Comparison of ENCODE assay signal across 8 mouse cellular contexts in genomic region chr1:154102871-154103596, GRCm38 (mm10).
DNase-seq lines count a peak whose midpoint lies in the region; ATAC-seq and TF ChIP-seq lines count a peak whose summit lies in the region.

No protein-coding gene starts in this region.

- peak; percentile 87 for ATAC-seq in lung, embryonic 15.5 days (ENCODE audit: borderline replicate concordance, extremely low read depth, low FRiP score, low TSS enrichment)
- no peak for ATAC-seq in megakaryocyte, adult 5-6 weeks (ENCODE audit: poor library complexity, severe bottlenecking)

- 36% methylated on average over 15 of the region's 15 CpGs for WGBS in lung, embryonic 15.5 days

- peak overlapping the region; percentile 17; the same call in 1 of the 2 replicates for H3K9ac ChIP-seq in CH12.LX (ENCODE audit: insufficient read depth, low read depth)
- H3K9ac ChIP-seq in lung, embryonic 15.5 days, result no peak overlapping the region

- no peak for TF ChIP-seq CTCF in CH12.LX (conservative IDR thresholded peaks at IDR 0.05 in 1 of 2, IDR thresholded peaks at IDR 0.05 in 1 of 2; ENCODE audit: low read depth in 2 of 2, low read length in 2 of 2)

- H3K79me2 ChIP-seq in CH12.LX (replicated peaks; ENCODE audit: control insufficient read depth, extremely low read depth, insufficient read depth, poor library complexity, severe bottlenecking), result no peaks in the 10 kb centered on the region

- in situ Hi-C loops in CH12.LX (cut with MboI; ENCODE audit: low pct_ligation_motif_present, low pct_unique_long_range_greater_than_20kb, low sequenced_read_pairs), result no loop called here

- intact Hi-C loops in heart, postnatal 14 days (cut with DNase I), result no loop called here

- TF ChIP-seq RAD21 in CH12.LX (IDR thresholded peaks at IDR 0.05; ENCODE audit: low read depth, low read length), result no peak

- peak overlapping the region; percentile 99 for H3K4me2 ChIP-seq in CH12.LX (ENCODE audit: insufficient read depth, low read depth, poor library complexity, severe bottlenecking)
- H3K4me2 ChIP-seq in lung, embryonic 15.5 days, result peak overlapping the region; percentile 39

- no peaks in the 10 kb centered on the region for H3K9me3 ChIP-seq in CH12.LX (replicated peaks; ENCODE audit: low read length)
- no peaks in the 10 kb centered on the region for H3K9me3 ChIP-seq in lung, embryonic 15.5 days

- no peak for TF ChIP-seq EP300 in CH12.LX (IDR thresholded peaks at IDR 0.05; ENCODE audit: low read length)

- TF ChIP-seq POLR2A in CH12.LX (IDR thresholded peaks at IDR 0.05; ENCODE audit: low read depth, low read length), result no peak

- DNase-seq in CH12.LX (ENCODE audit: extremely low read depth), result no peak
- DNase-seq in brain, adult 2 months (ENCODE audit: low read depth, low spot score), result peak; percentile 85
- DNase-seq in fibroblast of lung, adult 2 months (ENCODE audit: low read depth), result peak; percentile 84
- peak; percentile 78 to 84 for DNase-seq in heart, postnatal 14 days
- peak; percentile 56 to 88 for DNase-seq in kidney, postnatal 25 days
- DNase-seq in right cerebral cortex, adult 2 months (ENCODE audit: low spot score in 2 of 2), result peak; percentile 52 to 83

- peak overlapping the region; percentile 82 for H3K27ac ChIP-seq in CH12.LX (ENCODE audit: insufficient read depth, low read depth)
- peak overlapping the region; percentile 78 for H3K27ac ChIP-seq in lung, embryonic 15.5 days

- dilution Hi-C loops in CH12.LX (cut with MboI; ENCODE audit: extremely low pct_ligation_motif_present, extremely low pct_unique_long_range_greater_than_20kb, low sequenced_read_pairs), result no loop called here

- H3K36me3 ChIP-seq in CH12.LX (replicated peaks in 1 of 2; ENCODE audit: control insufficient read depth in 1 of 2, insufficient read depth in 1 of 2, low read length in 1 of 2), result no peaks in the 10 kb centered on the region
- H3K36me3 ChIP-seq in lung, embryonic 15.5 days, result no peaks in the 10 kb centered on the region

- H3K27me3 ChIP-seq in CH12.LX (replicated peaks), result no peaks in the 10 kb centered on the region
- no peaks in the 10 kb centered on the region for H3K27me3 ChIP-seq in lung, embryonic 15.5 days

- H3K4me3 ChIP-seq in CH12.LX (replicated peaks in 1 of 3; ENCODE audit: low read depth in 2 of 3, low read length in 2 of 3, poor library complexity in 1 of 3), result peak overlapping the region in 1 of 3 experiments; percentile 3
- no peak overlapping the region for H3K4me3 ChIP-seq in lung, embryonic 15.5 days

- peaks cover 14 to 69% of the 10 kb centered on the region in 2 experiments for H3K4me1 ChIP-seq in CH12.LX (ENCODE audit: control insufficient read depth in 1 of 2, insufficient read depth in 2 of 2)
- peaks cover 17% of the 10 kb centered on the region for H3K4me1 ChIP-seq in lung, embryonic 15.5 days

TF ChIP-seq in CH12.LX, 34 proteins besides CTCF, POLR2A, EP300 and RAD21:
- TF ChIP-seq ELF1 (IDR thresholded peaks at IDR 0.05; ENCODE audit: low read depth, low read length), result no peak
- TF ChIP-seq JUN (IDR thresholded peaks at IDR 0.05; ENCODE audit: insufficient read depth, low read depth, low read length), result no peak
- TF ChIP-seq CHD1 (IDR thresholded peaks at IDR 0.05; ENCODE audit: low read depth, low read length), result no peak
- no peak for TF ChIP-seq JUND (conservative IDR thresholded peaks at IDR 0.05; ENCODE audit: low read depth, low read length)
- TF ChIP-seq KAT2A (IDR thresholded peaks at IDR 0.05; ENCODE audit: insufficient replicate concordance, low read length), result no peak
- no peak for TF ChIP-seq ETS1 (conservative IDR thresholded peaks at IDR 0.05; ENCODE audit: low read depth, low read length)
- no peak for TF ChIP-seq CHD2 (IDR thresholded peaks at IDR 0.05; ENCODE audit: low read length)
- TF ChIP-seq SIN3A (IDR thresholded peaks at IDR 0.05; ENCODE audit: low read length), result no peak
- no peak for TF ChIP-seq TBP (conservative IDR thresholded peaks at IDR 0.05; ENCODE audit: low read depth, low read length)
- TF ChIP-seq MYC (IDR thresholded peaks at IDR 0.05; ENCODE audit: low read depth, low read length), result no peak
- no peak for TF ChIP-seq HCFC1 (IDR thresholded peaks at IDR 0.05; ENCODE audit: low read depth, low read length)
- no peak for TF ChIP-seq MAZ (IDR thresholded peaks at IDR 0.05; ENCODE audit: low read depth, low read length)
- TF ChIP-seq MEF2A (IDR thresholded peaks at IDR 0.05; ENCODE audit: borderline replicate concordance, low read depth, low read length), result no peak
- no peak for TF ChIP-seq GABPA (IDR thresholded peaks at IDR 0.05; ENCODE audit: insufficient replicate concordance, low read depth, low read length)
- TF ChIP-seq IRF4 (IDR thresholded peaks at IDR 0.05; ENCODE audit: low read depth, low read length), result no peak
- no peak for TF ChIP-seq TCF12 (IDR thresholded peaks at IDR 0.05; ENCODE audit: low read depth, low read length)
- TF ChIP-seq MAFK (IDR thresholded peaks at IDR 0.05; ENCODE audit: insufficient replicate concordance, low read length), result no peak
- no peak for TF ChIP-seq USF1 (IDR thresholded peaks at IDR 0.05; ENCODE audit: low read depth, low read length)
